Mouse (Mus musculus) heart, postnatal 10 days (tissue): Measurements from ENCODE around the gene Pde4c. TPM values are rescaled to one million over a fixed set of nuclear protein-coding genes. Genes with fewer than 3 reads are reported as not detected.

Experiments used
- DNase-seq, 2 experiments: peaks; one replicate each; pipeline ENCODE4 v3.0.0; 2021
- intact Hi-C: fragments of 180-260 bp; cut with DNase I; formaldehyde crosslinking; loops from one replicate; pipeline ENCODE4 v1.15.1; 2025
- total RNA-seq, 2 experiments: library from RNA; stranded (reverse); gene quantifications; 2 replicates each; pipeline ENCODE4 v1.2.3; 2021

Gene Pde4c
- 1 to 10 TPM; 2.0 to 4.0 TPM for total RNA-seq

GRCm38 (mm10) chr8:70723486-70724210 lies at the start of gene Pde4c:
Pde4c (plus strand) TSS chr8:70723720.
- intact Hi-C loops, result loop anchor here (5.0 kb wide), 1 partner anchor 99 kb away; no protein-coding TSS in a partner anchor
- DNase-seq, result no peak

GRCm38 (mm10) chr8:70674109-70674508 lies 49.4 kb upstream of the Pde4c start:
- no peak for DNase-seq
- intact Hi-C loops, result no loop called here

DNA sequence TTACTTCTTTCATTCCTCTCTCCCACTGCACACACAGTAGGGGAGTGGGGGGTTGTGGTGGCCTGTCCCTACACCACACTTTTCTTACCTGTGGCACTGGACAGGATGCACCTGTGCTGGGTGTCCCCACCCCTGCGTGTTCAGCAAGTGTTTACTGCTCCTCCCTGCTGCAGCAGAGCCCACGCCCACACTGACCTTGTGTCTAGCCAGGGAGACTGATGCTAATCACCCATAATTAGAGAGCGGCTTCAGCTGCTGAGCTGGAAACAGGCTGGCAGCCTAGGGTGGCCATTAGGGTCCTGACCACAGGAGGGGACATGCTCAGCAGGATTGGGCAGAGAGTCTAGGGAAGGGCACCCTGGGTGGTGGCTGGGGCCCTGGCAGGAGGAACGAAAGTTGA lies 48.8 kb upstream of the Pde4c start:
- intact Hi-C loops, result no loop called here
- no peak for DNase-seq

DNA sequence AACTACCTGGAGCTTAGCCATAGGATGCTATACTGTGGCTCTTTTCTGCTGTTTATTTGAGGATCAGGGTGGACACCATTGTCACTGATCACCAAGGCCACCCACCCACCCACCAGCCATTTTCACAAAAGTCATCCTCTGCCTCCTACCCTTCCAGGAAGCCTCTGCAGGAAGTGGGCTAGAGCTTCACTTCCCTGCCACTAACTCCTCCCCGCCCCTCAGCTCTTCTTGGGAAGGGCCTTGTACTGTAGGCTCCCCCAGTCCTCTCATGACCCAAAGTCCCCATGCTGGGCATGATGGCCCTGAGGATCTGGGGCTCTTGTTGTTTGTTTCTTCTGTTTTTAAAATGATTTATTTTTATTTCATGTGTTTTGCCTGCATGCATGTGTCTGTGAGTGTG lies 48.2 kb upstream of the Pde4c start:
- no peak for DNase-seq
- intact Hi-C loops, result no loop called here

- intact Hi-C loops, result loop anchor here (2.0 kb wide), 1 partner anchor 13 kb away; no protein-coding TSS in a partner anchor
- DNase-seq, result no peak
Measured at GRCm38 (mm10) chr8:70677451-70678080, 46.0 kb upstream of the Pde4c start.

DNA sequence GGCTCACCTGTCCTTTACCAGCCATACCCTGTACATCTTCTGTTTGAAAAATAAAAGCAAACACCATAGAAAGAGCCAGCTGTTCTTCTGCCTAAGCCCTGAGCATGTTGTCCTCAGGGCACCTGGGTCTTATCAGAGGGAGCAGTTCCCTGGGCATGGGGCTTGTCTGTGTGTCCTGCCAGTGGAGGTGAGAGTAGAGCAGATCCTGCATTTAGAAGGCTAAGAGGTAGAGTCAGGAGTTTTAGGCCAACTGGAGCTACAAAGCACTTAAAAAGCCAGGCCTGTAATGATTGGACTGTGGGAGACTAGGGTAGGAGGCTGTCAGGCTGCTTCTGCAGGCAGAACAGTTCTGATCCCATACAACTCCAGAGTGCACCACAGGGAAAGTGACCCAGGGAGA lies 44.8 kb upstream of the Pde4c start:
- peak in 1 of 2 experiments; percentile 11 for DNase-seq
- intact Hi-C loops, result no loop called here

DNA sequence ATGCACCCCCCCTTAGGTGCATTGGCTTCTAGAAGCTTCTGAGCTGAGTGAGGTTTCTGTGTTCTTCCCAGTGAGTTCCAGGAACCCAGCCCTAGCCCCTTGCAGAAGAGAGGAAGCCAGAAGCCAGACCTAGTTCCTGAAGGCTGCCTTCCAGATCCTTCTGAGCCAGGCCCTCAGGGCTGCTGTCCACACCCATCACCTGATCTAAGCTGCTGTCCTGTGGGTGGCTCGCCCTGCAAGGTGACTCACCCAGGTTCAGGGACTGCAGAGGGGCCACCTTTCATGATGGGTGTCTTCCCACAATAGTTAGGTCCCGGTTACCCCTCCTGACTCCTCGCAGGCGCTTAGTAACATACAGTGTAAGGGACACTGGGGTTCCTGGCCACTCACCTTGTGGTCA lies 44.1 kb upstream of the Pde4c start:
- DNase-seq, result no peak
- intact Hi-C loops, result no loop called here

DNA sequence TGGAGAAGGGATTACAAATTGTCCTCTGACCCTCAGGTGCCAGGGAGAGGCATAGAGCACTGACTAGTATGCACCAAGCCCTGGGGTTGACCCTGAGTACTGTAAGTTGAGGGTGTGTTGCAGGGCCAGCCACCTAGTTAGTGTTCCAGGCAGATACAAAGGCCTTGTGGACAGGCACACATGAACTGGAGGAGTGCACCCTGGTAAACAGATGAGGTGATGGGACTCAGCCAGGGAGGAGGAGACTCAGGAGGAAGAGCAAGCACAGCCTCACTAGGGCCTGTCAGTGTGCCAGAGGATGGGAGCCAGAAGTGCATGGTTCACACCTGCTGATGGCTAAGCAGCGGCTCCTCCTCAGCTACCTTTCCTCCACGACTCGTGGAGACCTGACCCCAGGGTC lies 43.5 kb upstream of the Pde4c start:
- intact Hi-C loops, result no loop called here
- DNase-seq, result peak; percentile 30 to 41

- DNase-seq, result peak in 1 of 2 experiments; percentile 44
- intact Hi-C loops, result no loop called here
Measured at GRCm38 (mm10) chr8:70681410-70681809, 42.1 kb upstream of the Pde4c start.

DNA sequence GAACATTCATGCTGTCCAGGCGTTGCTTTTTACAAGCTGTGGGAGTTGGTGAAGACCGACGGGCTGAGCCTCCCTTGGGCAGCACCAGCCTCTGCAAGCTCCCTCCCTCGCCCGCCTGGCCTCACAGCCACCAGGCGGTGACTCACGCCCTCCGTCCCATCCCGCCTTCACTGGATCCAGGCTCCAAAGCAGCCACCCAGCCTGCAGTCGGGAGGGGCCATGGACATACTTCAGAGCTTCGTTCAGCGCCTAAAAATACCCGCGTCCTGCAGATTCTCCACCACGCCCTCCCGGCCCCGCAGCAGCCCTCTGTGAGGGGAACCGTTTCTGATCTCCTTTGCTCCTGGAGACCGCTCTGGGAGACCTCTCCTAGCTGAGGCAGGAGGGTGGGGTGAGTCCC lies 41.3 kb upstream of the Pde4c start:
- DNase-seq, result peak; percentile 91 to 93
- intact Hi-C loops, result no loop called here

- DNase-seq, result no peak
- intact Hi-C loops, result no loop called here
Measured at GRCm38 (mm10) chr8:70682692-70683091, 40.8 kb upstream of the Pde4c start.

DNA sequence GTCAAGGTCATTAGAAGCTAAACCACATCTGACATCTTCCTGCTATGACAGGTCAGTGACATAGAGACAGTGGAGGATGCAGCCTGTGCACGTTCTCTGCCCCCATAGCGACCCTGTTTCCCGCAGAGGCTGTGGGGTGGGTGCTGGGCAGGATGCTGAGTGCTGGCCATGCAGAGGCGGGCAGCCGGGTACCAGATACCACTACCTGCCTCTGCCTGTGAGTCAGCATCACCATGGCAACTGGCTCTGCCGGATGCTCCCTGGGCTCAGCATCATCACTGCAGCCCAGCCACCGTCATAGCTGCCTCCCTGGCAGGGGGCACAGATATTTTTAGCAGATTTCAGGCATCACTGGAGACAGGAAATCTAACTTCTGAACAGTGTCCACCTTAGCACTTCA lies 39.2 kb upstream of the Pde4c start:
- intact Hi-C loops, result no loop called here

GRCm38 (mm10) chr8:70687576-70687975 lies 35.9 kb upstream of the Pde4c start:
- intact Hi-C loops, result no loop called here
- DNase-seq, result peak; percentile 90 to 91

More for the DNA sequence above, 39.2 kb upstream of the Pde4c start:
- DNase-seq, result no peak

DNA sequence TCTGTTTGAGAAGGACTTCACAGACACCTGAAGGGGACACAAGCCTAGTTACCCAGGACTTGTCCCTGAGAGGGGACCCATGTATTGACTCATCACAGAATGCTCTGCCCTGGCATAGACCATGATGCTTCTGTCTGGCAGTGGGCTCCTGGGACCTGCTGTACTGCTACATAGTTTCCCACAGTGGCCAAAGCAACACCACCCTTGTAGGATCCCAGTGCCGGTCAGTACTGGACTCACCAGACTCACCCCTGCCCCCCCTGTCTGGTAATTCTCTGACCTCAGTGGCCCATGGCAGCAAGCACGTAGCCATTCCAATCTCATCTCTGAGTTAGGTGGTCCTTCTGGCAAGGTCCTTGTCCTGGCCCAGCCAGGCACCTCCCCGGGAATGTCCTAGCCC lies 35.4 kb upstream of the Pde4c start:
- intact Hi-C loops, result no loop called here
- no peak for DNase-seq

GRCm38 (mm10) chr8:70689892-70690390 lies 33.6 kb upstream of the Pde4c start:
- intact Hi-C loops, result loop anchor here (2.0 kb wide), 1 partner anchor 13 kb away; no protein-coding TSS in a partner anchor
- peak in 1 of 2 experiments; percentile 36 for DNase-seq

GRCm38 (mm10) chr8:70691230-70691629 lies 32.3 kb upstream of the Pde4c start:
- no peak for DNase-seq
- intact Hi-C loops, result loop anchor here (2.0 kb wide), 1 partner anchor 14 kb away; no protein-coding TSS in a partner anchor

GRCm38 (mm10) chr8:70691727-70692231 lies 31.7 kb upstream of the Pde4c start:
- DNase-seq, result no peak

DNA sequence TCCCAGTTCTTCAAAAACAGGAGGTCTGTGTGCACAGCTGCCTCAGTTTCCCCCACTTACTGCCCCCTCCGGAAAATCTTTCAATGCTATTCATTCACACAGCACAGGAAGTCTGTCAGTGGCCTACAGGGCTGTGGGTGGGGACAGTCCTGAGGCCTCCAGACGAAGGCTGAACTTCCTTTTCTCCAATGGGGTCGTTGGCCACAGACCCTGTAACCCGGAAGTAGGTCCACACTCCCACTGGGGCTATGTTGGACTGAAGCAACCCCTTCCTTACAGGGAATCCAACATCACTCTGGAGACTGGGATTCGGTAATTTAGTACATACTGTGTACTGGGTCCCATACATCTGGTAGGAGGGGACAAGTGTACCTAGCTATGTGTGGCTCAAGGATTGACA lies 29.9 kb upstream of the Pde4c start:
- intact Hi-C loops, result no loop called here
- no peak for DNase-seq

More at GRCm38 (mm10) chr8:70691727-70692231, 31.7 kb upstream of the Pde4c start:
- intact Hi-C loops, result loop anchor here (2.0 kb wide), 1 partner anchor 15 kb away; no protein-coding TSS in a partner anchor

- DNase-seq, result peak; percentile 66 to 68
- intact Hi-C loops, result no loop called here
Measured at GRCm38 (mm10) chr8:70695318-70696018, 28.1 kb upstream of the Pde4c start.

GRCm38 (mm10) chr8:70696019-70696885 lies 27.3 kb upstream of the Pde4c start:
- peak; percentile 85 to 88 for DNase-seq
- intact Hi-C loops, result no loop called here
